Mouse (Mus musculus) gastrocnemius, adult 2 months (tissue): ENCODE data around the gene Ankrd33b. TPM values are rescaled to one million over a fixed set of nuclear protein-coding genes. Genes with fewer than 3 reads are reported as not detected.
A peak's percentile ranks its signal among the peaks of the same experiment; 100 is the strongest.

Source experiments
- DNase-seq: peaks from one replicate; pipeline ENCODE4 v3.0.0; 2022
- H3K27ac ChIP-seq: fragments of 200-600 bp; 2 replicates; pipeline ENCODE4 v1.8.1; 2022; ENCODE audit warnings: mild to moderate bottlenecking
- H3K4me3 ChIP-seq: fragments of 200-600 bp; 2 replicates; pipeline ENCODE4 v1.8.1; 2022; ENCODE audit warnings: mild to moderate bottlenecking, moderate library complexity
- CTCF ChIP-seq: fragments of 200-600 bp; IDR thresholded peaks from 2 replicates; pipeline ENCODE4 v1.8.1; 2022; ENCODE audit warnings: antibody characterized with exemption, mild to moderate bottlenecking, moderate library complexity
- intact Hi-C: fragments of 180-260 bp; cut with DNase I; formaldehyde crosslinking; loops from one replicate; pipeline ENCODE4 v1.15.1; 2025
- total RNA-seq, 2 experiments: library from RNA; stranded (reverse); gene quantifications; 2 replicates each; pipeline ENCODE4 v1.2.3; 2021

The Ankrd33b gene
- total RNA-seq, 2 experiments from 2014 or later, result 11.9 to 31.5 TPM

DNA sequence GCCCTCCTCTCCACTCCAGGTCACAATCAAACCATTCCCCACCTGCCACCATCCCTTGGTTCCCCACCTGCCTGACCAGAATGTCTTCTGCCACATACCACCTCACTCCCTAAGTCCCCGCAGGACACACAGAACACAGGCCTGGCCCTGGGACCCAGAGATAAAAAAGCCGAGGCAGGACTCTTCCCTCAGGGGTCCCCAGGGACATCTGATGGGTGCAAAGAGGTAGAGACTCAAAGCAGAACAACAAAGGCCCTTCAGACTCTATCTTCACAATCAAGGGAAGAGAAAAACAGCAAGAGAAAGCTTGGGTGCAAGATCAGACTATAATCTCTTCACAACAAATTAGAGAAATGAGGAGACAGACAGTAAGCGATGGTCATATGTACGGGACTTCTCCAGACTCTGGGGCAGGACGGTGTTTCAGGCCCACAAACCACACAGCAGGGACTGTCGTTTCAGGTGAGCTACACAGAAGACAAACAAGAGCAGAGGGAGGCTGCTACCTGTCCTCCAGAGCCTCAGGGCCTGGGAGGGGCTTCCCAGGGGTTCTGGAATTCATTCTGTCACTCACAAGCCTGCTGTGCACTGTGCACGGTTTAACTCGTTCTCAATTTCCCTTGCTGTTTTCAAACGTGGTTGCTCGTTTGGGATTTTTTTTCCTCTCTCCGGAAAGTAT is 2.3 kb downstream of the Ankrd33b start:
- peak overlapping the region; percentile 92 for H3K4me3 ChIP-seq
- H3K27ac ChIP-seq, result peak overlapping the region; percentile 89
- DNase-seq, result peak; percentile 15
- no peak for TF ChIP-seq CTCF
- intact Hi-C loops, result loop anchor here (5.0 to 10.0 kb wide), 3 partner anchors 48 to 80 kb away; no protein-coding TSS in a partner anchor

DNA sequence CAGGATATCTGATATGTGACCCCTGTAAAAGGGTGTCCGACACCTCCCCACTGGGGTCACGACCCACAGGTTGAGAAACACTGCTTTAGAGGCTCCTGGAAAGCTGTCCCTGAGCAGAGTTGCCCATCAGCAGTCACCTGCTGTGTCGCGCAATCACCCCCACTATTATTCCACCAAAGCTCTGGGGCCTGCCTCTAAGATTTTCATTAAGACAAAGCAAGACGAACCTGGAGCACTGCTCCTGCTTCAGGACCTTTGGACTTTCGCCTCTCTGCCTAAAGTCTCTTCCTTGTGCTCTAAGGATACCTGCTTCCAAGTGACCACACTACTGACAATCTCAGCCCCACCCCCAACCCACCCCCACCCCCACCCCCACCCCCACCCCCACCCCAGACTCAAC is 3.1 kb downstream of the Ankrd33b start:
- H3K27ac ChIP-seq, result 0 out of 2 replicates have a peak overlapping the region, but pooled peaks have one; percentile 8
- no peak for TF ChIP-seq CTCF
- DNase-seq, result peak; percentile 8
- no peak overlapping the region for H3K4me3 ChIP-seq
- intact Hi-C loops, result loop anchor here (10.0 kb wide), 1 partner anchor 80 kb away; no protein-coding TSS in a partner anchor

DNA sequence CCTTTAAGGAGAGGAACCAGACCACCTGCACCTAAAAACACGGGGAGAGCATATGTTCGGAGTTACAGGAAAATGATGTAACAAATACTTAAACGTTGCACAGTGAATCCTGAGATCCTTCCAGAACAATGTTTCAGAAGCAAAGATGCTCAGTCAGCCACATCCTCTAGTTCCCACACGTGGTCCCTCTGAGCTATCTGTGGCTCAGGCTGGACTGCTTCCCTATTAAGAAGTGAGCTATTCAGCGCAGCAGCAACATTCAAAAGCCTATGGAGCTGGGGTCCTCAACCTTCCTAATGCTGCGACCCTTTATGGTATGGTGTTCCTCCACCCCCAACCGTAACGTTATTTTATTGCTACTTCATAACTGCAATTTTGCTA is 3.6 kb downstream of the Ankrd33b start:
- TF ChIP-seq CTCF, result no peak
- intact Hi-C loops, result loop anchor here (10.0 kb wide), 1 partner anchor 81 kb away; no protein-coding TSS in a partner anchor
- Histone ChIP-seq H3K27ac (no peak overlapping the region), H3K4me3 (no peak overlapping the region)
- peak; percentile 3 for DNase-seq

DNA sequence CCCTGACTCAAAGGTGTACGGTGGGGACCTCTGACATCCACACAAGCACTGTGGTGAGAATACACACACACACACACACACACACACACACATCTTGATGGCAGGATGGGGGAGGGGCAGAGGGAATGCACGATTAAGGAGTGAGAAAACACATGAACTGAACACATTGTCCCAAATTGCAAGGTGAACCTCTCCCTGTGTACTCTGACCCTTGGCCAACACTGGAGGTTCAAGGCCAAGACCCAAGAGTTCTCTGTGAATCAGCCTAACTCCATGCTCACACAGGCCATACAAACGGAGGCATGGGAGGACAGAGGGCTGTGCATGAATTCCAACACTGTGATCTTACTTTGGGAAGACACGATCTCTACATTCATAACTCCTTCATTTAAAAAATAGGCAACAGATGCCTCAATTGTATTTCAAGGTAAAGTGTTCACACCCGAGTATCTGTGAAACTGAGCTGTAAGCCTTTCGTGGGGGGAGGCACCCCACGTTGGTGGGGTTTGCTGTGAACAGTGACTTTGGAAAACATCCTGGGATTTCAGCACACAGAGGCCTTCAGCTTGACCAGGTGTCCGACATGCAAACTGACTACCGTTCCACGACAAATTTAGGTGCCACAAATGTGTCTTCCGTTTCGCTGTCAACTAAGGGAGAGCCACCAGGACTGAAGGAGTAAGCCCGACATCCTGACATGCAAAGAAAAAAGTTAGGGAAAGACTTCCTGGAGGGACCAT is 4.1 kb downstream of the Ankrd33b start:
- intact Hi-C loops, result loop anchor here (10.0 kb wide), 1 partner anchor 81 kb away; no protein-coding TSS in a partner anchor
- Histone ChIP-seq H3K4me3 (no peak overlapping the region), H3K27ac (no peak overlapping the region)
- peak; percentile 5 for DNase-seq
- no peak for TF ChIP-seq CTCF

DNA sequence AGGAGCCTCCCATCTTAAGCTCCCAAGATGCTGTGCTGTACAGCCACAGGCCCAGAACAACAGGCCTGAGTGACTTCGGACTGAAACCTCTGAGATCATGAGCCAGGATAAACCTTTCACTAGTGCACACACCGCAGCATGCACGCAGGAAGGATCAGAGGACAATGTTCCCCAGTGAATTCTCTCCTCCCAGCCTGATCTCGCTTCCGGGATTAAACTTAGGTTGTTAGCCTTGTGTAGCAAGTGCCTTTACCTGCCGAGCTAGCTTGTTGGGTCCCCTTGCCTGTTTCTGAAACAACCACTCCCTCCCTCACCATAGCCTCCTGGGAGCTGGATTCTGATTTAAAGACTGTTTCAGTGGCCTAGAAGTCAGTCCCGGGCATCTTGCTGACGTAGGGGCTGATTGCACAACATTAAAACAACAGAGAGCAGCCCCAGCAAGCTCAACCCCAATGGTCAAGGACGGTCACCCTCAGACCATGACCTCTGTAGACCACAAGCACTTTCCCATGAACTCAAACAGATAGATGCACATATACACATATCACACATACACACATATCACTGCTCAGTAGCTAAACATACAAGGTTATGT is 6.2 kb downstream of the Ankrd33b start:
- H3K27ac ChIP-seq, result no peak overlapping the region
- H3K4me3 ChIP-seq, result no peak overlapping the region
- peak; percentile 10 for DNase-seq
- TF ChIP-seq CTCF, result no peak
- intact Hi-C loops, result loop anchor here (10.0 kb wide), 1 partner anchor 83 kb away; no protein-coding TSS in a partner anchor

DNA sequence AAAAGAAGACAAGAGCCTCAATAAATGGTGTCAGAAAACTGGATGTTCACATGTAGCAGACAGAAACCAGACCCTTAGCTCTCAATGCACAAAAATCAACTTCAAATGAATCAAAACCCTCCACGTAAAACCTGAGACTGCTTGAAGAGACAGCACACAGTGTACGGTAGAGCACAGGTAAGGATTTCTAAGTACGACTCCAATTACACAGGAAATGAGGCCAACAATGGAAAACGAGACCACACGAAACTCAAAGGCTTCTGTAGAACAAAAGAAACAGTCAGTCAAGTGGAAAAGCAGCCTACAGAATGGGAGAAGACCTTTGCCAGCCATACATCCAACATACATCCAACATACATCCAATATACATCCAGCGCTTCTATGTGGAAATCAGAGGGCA is 6.9 kb downstream of the Ankrd33b start:
- TF ChIP-seq CTCF, result no peak
- intact Hi-C loops, result loop anchor here (10.0 kb wide), 1 partner anchor 84 kb away; no protein-coding TSS in a partner anchor
- no peak for DNase-seq
- no peak overlapping the region for H3K27ac ChIP-seq
- no peak overlapping the region for H3K4me3 ChIP-seq

DNA sequence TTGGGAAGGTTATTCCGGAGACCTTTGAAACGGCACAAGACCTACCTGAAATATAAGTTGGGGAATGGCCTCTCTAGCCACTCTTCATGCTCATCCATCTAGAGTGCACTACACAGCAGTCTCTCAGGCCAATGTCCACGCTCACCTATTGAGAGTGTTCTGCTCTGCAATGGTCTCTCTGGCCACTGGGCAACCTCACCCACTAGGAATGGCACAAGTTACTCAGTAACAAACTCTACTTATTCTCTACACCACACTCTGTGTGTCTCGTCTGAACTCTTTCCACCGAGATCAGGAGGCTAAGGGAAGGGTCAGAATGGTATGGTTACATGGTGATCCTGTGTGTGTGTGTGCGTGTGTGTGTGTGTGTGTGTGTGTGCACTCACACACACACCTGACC is 7.7 kb downstream of the Ankrd33b start:
- no peak for TF ChIP-seq CTCF
- DNase-seq, result no peak
- intact Hi-C loops, result loop anchor here (10.0 kb wide), 1 partner anchor 85 kb away; no protein-coding TSS in a partner anchor

DNA sequence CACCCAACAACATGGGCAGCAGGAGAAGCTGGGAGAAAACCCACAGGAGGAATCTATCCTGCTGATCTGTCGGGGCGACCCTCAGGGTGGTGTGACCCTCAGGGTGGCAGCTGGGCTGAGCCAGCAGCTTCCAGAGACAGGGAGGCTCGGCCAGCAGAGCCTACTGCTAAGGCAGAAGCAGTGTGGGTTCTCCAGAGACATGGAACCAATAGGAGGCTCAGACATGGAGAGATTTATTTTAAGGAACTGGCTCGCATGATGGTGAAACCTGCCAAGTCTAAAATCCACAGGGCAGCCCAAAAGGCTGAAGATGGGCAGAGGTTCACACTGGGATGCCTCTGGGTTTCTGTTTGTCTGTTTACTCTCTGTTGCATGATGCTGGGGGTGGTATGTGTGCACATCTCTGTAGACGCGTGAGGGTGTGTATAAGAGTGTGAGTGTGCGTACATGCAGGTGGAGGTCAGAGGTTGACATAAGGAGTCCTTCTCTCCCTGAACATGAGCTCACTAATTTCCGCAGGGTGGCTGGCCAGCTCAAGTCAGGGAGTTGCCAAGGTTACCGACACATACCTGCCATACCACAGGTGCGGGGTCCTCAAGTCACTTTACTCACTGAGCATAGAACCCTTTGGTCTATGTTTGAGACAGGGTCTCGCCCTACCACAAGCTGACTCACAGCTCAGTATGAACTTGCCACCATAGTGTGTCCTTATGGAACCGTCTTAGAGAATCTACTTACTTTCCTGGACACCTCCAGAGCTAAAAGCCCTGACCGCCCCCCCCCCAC is 14.8 kb downstream of the Ankrd33b start:
- intact Hi-C loops, result no loop called here
- no peak for DNase-seq
- no peak for TF ChIP-seq CTCF

More for the DNA sequence above, 7.7 kb downstream of the Ankrd33b start:
- no peak overlapping the region for H3K4me3 ChIP-seq
- H3K27ac ChIP-seq, result no peak overlapping the region

DNA sequence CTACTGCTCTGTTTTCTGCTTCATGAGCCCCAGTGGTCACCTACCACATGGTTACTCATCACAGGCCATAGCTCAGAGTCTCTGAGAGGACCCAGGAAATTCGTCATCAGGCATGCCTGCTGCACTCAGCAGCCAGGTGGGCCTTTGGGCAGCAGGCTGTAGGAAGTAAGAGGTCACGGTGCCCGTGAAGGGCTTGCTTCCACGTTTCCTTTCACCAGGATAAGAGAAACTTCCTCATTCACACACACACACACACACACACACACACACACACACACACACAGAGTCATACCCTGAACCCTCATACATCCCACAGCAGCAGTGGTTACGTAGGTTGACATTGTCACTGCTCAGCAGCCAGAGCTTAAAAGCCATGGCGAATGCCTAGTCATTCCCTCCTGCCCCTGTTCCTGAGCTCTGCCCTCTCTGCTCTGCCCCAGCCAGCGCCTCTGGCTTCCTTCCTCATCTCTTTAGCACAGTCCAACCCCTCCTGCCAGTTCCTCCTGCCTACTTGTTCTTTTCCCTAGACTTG is 17.6 kb downstream of the Ankrd33b start:
- Histone ChIP-seq H3K27ac (peak overlapping the region; percentile 76), H3K4me3 (no peak overlapping the region)
- TF ChIP-seq CTCF, result no peak
- intact Hi-C loops, result no loop called here
- DNase-seq, result peak; percentile 51

More for the DNA sequence above, 14.8 kb downstream of the Ankrd33b start:
- H3K4me3 ChIP-seq, result no peak overlapping the region
- peak overlapping the region; percentile 61 for H3K27ac ChIP-seq

DNA sequence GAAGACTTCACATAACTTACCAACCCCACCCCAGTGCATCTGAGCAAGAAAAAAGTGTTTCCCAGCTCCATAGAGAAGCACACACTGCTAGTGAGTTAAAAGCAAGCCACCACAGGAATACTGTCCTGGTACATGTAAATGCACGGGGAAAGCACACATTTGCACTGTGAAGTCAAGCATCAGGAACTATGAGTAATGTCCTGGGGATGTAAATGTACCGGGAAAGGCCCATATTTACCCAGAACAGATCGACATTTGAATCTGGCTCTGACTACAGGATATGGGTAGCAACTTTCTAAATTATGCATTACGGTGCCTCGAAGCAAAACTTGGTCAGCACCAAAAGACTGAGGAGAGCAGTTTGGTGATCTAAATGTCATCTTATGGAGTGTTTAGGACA is 18.5 kb downstream of the Ankrd33b start:
- intact Hi-C loops, result no loop called here
- Histone ChIP-seq H3K27ac (peak overlapping the region; percentile 76), H3K4me3 (no peak overlapping the region)
- DNase-seq, result no peak
- no peak for TF ChIP-seq CTCF

DNA sequence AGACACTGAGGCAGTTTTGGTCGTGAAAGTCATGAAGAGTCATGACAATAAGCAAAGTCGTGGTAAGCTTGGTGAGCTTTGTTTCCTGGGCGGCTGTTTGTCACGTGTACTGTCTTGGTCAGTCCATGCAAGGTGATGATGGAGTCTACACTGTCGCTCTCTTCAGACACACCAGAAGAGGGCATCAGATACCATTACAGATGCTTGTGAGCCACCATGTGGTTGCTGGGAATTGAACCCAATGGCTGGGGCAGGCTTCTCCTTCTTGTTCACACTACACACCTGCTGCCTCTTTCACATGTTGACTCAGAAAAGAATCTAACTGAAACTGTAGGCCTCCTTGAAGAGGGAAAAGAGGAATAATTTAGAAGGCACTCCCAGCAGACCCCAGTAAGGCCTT is 19.3 kb downstream of the Ankrd33b start:
- no peak for TF ChIP-seq CTCF

DNA sequence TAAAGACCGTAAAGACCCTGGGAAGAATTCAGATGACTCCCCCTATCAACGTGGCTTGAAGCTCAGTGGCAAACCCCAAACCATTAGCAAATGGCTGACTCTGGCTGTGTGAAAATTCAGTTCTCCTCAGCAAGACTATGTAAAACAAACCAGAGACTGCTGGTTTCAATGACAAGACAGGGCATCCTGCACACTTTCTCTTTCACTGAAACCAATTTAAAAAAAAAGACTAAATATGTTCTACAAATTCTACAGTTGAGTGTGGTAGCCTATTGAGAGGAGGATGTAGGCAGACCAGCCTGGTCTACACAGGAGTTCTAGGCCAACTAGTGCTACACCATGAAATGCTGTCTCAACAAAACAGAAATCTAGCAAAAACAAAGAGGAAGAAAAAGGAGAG is 21.0 kb downstream of the Ankrd33b start:
- intact Hi-C loops, result no loop called here
- no peak overlapping the region for H3K27ac ChIP-seq
- no peak overlapping the region for H3K4me3 ChIP-seq
- TF ChIP-seq CTCF, result no peak
- DNase-seq, result no peak

More for the DNA sequence above, 19.3 kb downstream of the Ankrd33b start:
- Histone ChIP-seq H3K4me3 (no peak overlapping the region), H3K27ac (no peak overlapping the region)
- intact Hi-C loops, result no loop called here
- DNase-seq, result no peak
